Mouse (Mus musculus): ENCODE results near the gene Pcolce2.
"Not testable (repeated sequence)": the region's sequence is repeated elsewhere in the genome, so short reads cannot be mapped to it uniquely, and the experiment has no call there.

Gene Pcolce2

GRCm38 (mm10) chr9:95637271-95638181 lies at the start of gene Pcolce2:
Gene Pcolce2 (plus strand): TSS chr9:95637601.
- peak; percentile 24 for DNase-seq (ENCODE audit: low spot score)

GRCm38 (mm10) chr9:95588070-95588469 lies 49.3 kb upstream of the Pcolce2 start:
- no peak for DNase-seq (ENCODE audit: low spot score)

GRCm38 (mm10) chr9:95594291-95594690 lies 43.1 kb upstream of the Pcolce2 start:
- no peak for DNase-seq (ENCODE audit: low spot score)

GRCm38 (mm10) chr9:95597466-95598178 lies 39.8 kb upstream of the Pcolce2 start:
- no peak for DNase-seq (ENCODE audit: low spot score)

GRCm38 (mm10) chr9:95598179-95598721 lies 39.2 kb upstream of the Pcolce2 start:
- DNase-seq (ENCODE audit: low spot score) = peak; percentile 26

- no peak for DNase-seq (ENCODE audit: low spot score)
Observed at GRCm38 (mm10) chr9:95599399-95599798, 38.0 kb upstream of the Pcolce2 start.

GRCm38 (mm10) chr9:95602849-95603248 lies 34.6 kb upstream of the Pcolce2 start:
- no peak for DNase-seq (ENCODE audit: low spot score)

GRCm38 (mm10) chr9:95603316-95603715 lies 34.1 kb upstream of the Pcolce2 start:
- DNase-seq (ENCODE audit: low spot score) = no peak

- DNase-seq (ENCODE audit: low spot score) = no peak
Observed at GRCm38 (mm10) chr9:95607196-95607595, 30.2 kb upstream of the Pcolce2 start.

GRCm38 (mm10) chr9:95612246-95612768 lies 25.1 kb upstream of the Pcolce2 start:
- DNase-seq (ENCODE audit: low spot score) = no peak

GRCm38 (mm10) chr9:95613426-95614127 lies 23.8 kb upstream of the Pcolce2 start:
- no peak for DNase-seq (ENCODE audit: low spot score)

GRCm38 (mm10) chr9:95614861-95615615 lies 22.4 kb upstream of the Pcolce2 start:
- DNase-seq (ENCODE audit: low spot score) = no peak

GRCm38 (mm10) chr9:95615961-95616360 lies 21.4 kb upstream of the Pcolce2 start:
- DNase-seq (ENCODE audit: low spot score) = no peak

GRCm38 (mm10) chr9:95618572-95618971 lies 18.8 kb upstream of the Pcolce2 start:
- DNase-seq (ENCODE audit: low spot score) = no peak

- DNase-seq (ENCODE audit: low spot score) = no peak
Observed at GRCm38 (mm10) chr9:95624072-95624471, 13.3 kb upstream of the Pcolce2 start.

- no peak for DNase-seq (ENCODE audit: low spot score)
Observed at GRCm38 (mm10) chr9:95628439-95628948, 8.9 kb upstream of the Pcolce2 start.

- not testable (repeated sequence) for DNase-seq (ENCODE audit: low spot score)
Observed at GRCm38 (mm10) chr9:95629561-95629960, 7.8 kb upstream of the Pcolce2 start.

- no peak for DNase-seq (ENCODE audit: low spot score)
Observed at GRCm38 (mm10) chr9:95636395-95636794, 1.0 kb upstream of the Pcolce2 start.

- DNase-seq (ENCODE audit: low spot score) = no peak
Observed at GRCm38 (mm10) chr9:95639919-95640318, 2.5 kb downstream of the Pcolce2 start.

- no peak for DNase-seq (ENCODE audit: low spot score)
Observed at GRCm38 (mm10) chr9:95645926-95646325, 8.5 kb downstream of the Pcolce2 start.

- DNase-seq (ENCODE audit: low spot score) = peak; percentile 14
Observed at GRCm38 (mm10) chr9:95653363-95653762, 16.0 kb downstream of the Pcolce2 start.

Measured in ovary, postnatal 36 days (tissue).